Mouse (Mus musculus): ENCODE results near the gene Ap5z1.

Gene Ap5z1

GRCm38 (mm10) chr5:142518973-142519372, 55.2 kb downstream of the Ap5z1 start:
- DNase-seq (ENCODE audit: low read depth, low spot score) = no peak

GRCm38 (mm10) chr5:142520360-142520759, 56.6 kb downstream of the Ap5z1 start:
- no peak for DNase-seq (ENCODE audit: low read depth, low spot score)

DNA sequence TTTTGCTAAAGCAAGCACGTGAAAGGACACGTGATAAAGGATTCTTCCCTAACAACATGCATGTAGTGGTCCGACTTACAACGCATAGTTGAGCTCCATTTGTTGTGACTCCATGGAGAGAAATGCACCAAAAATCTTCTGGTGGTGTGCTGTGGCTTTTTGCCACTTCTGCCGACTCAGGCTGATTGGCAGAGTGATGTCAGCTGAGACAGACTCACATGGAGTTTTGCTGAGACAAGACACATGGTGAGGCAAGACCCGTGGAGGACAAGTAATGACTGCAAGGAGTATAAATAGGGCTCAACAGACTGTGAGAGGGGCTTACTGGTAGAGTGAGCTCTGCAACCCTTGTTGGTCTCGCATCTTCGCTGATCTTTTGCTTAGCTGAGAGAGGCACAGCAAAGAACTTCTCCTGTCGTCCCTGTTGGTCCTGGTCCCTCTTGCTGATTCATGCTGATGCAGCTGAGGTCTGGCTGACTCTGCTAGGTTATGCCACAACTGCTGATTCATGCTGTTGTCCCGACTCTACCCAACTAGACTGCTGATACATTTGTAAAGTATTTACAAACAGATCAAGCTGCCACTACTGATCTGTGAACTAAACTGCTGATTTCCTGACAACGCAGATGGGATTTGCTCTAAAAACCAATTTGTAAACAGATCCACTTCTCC, 57.6 kb downstream of the Ap5z1 start:
- DNase-seq (ENCODE audit: low read depth, low spot score) = no peak

DNA sequence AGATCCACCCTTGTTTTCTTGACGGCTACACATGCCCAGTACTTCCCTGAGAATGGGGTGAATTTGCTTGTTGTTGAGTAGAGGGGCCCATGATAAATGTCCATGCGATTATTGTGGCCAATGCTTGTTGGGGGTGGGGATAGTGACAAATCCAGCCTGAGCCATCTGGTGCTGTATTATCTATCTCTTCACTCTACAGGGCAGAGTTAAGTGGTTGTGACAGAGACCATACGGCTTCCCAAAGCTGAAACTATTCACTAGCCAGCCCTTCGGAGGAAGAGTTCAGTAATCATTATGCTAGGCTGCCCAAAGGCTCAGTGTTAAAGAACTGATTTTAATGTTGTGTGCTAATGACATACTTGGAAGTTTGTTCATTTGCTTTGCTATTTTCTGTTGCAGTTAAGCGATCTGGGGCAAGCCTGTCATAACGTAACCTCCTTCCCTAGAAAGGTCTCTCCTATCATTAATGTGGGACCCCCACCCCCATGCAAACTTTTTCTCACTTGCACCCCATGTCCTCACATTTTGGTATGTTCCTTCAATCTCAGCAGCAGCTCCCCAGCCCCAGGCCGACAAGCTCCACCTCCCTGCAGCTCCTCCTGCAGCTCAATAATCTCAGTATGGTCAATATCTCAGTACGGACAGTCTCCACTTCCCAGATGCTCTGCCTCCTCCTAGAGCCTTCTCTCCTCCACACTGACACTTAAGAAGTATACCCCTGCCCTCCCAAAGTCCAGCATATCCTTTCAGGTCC, 61.1 kb downstream of the Ap5z1 start:
- no peak for DNase-seq (ENCODE audit: low read depth, low spot score)
